Mouse (Mus musculus) liver, adult 2 months (tissue): ENCODE results near the gene Atp7b.

Experiments
- CTCF ChIP-seq: fragments of 200-500 bp; IDR thresholded peaks from 2 replicates; pipeline ENCODE4 v1.5.1; 2011; ENCODE audit warnings: low read depth, low read length, control low read depth
- POLR2A ChIP-seq: fragments of 200-500 bp; IDR thresholded peaks from 2 replicates; pipeline ENCODE4 v1.6.1; 2011; ENCODE audit warnings: low read length, control low read depth; ENCODE audit not compliant: insufficient read depth; ENCODE audit errors: extremely low read depth

GRCm38 (mm10) chr8:22036137-22036536 lies 24.0 kb downstream of the Atp7b start:
- no peak for TF ChIP-seq POLR2A
- TF ChIP-seq CTCF = no peak
